Mouse (Mus musculus) liver, embryonic 11.5 days (tissue): ENCODE measurements around the gene Ptgdr2. TPM values are rescaled to one million over a fixed set of nuclear protein-coding genes. Genes with fewer than 3 reads are reported as not detected.

Experiments used
- ATAC-seq: fragments of 200-750 bp; cut with Nextera tagmentation; replicated peaks from 2 replicates; pipeline ENCODE4 v1.8.0; 2017; ENCODE audit warnings: moderate number of reproducible peaks, mild to moderate bottlenecking, moderate TSS enrichment, moderate library complexity; ENCODE audit not compliant: low FRiP score
- DNase-seq: peaks from one replicate; pipeline ENCODE4 v3.0.0-alpha.2; 2017; ENCODE audit warnings: low spot score
- H3K27ac ChIP-seq: fragments of 300-500 bp; sonication (generic); 2 replicates; pipeline ENCODE4 v1.5.1; 2014; ENCODE audit warnings: mild to moderate bottlenecking, low read depth, low read length, control low read depth
- H3K27me3 ChIP-seq: fragments of 300-500 bp; sonication (generic); replicated peaks from 2 replicates; pipeline ENCODE4 v1.6.1; 2014; ENCODE audit warnings: low read length, mixed read lengths; ENCODE audit not compliant: control insufficient read depth, insufficient read depth
- H3K36me3 ChIP-seq: fragments of 300-500 bp; sonication (generic); 2 replicates; pipeline ENCODE4 v1.6.1; 2014; ENCODE audit warnings: mild to moderate bottlenecking, low read length, moderate library complexity, mixed read lengths; ENCODE audit not compliant: control insufficient read depth, insufficient read depth
- H3K4me1 ChIP-seq: fragments of 300-500 bp; sonication (generic); replicated peaks from 2 replicates; pipeline ENCODE4 v1.6.1; 2014; ENCODE audit warnings: low read length, mixed read lengths; ENCODE audit not compliant: control insufficient read depth, insufficient read depth
- H3K4me2 ChIP-seq: fragments of 300-500 bp; sonication (generic); 2 replicates; pipeline ENCODE4 v1.6.1; 2014; ENCODE audit warnings: mild to moderate bottlenecking, control low read depth, moderate library complexity
- H3K4me3 ChIP-seq: fragments of 300-500 bp; sonication (generic); 2 replicates; pipeline ENCODE4 v1.5.1; 2014; ENCODE audit warnings: low read depth, low read length, control low read depth
- H3K9ac ChIP-seq: fragments of 300-500 bp; sonication (generic); 2 replicates; pipeline ENCODE4 v1.6.1; 2014; ENCODE audit warnings: low read depth, low read length, control low read depth
- H3K9me3 ChIP-seq: fragments of 300-500 bp; sonication (generic); 2 replicates; pipeline ENCODE4 v1.6.1; 2016; ENCODE audit warnings: low read length, inconsistent platforms, mixed read lengths; ENCODE audit not compliant: control insufficient read depth
- WGBS: fragments of 180-500 bp; shearing (Covaris S2); extraction: QIAGEN DNeasy Blood & Tissue Kit; methylation state at CpG from one replicate; pipeline ENCODE4 v1.1.7; 2014; 5-methylcytosine and 5-hydroxymethylcytosine counted together
- polyA plus RNA-seq: library from polyadenylated mRNA; unstranded; fragments of >200 nt; fragmentation: Nextera tagmentation; extraction: Ambion mirVana; gene quantifications from 2 replicates; pipeline ENCODE4 v1.2.1, GENCODE M21; 2014

The Ptgdr2 gene
- polyA plus RNA-seq, 1 experiment from 2014 or later, result not detected

DNA sequence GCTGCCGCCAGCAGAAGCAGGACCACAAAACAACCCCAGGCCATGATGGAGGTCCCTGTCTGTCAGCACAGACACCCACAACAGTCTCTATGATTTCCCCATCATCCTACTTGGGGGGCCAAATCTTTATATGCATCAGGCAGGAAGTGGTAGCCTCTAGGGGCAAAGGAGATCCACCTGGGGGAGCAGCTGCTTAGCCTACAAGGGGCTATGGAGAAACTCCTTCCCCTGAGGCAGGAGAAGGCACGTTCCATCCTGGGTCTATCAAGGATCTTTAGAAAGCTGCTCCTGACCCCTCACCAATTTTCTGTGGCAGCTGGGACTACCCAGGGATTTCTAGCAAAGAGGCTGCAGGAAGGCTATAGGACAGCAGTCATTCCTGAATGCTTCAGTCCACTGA, 16.4 kb upstream of the Ptgdr2 start, which contains the start of gene Zp1:
Gene Zp1 (minus strand): TSS at position 101 of the 400 bp plus-strand sequence.
- Histone ChIP-seq H3K4me1 (peaks cover 5% of the 10 kb centered on the region; the same call in 1 of the 2 replicates), H3K9me3 (no peaks in the 10 kb centered on the region), H3K4me3 (no peak within 1 kb of the TSS), H3K4me2 (no peak within 1 kb of the TSS), H3K27me3 (no peaks in the 10 kb centered on the region; the same call in 1 of the 2 replicates), H3K36me3 (no peaks in the 10 kb centered on the region), H3K9ac (no peak within 1 kb of the TSS), H3K27ac (no peak within 1 kb of the TSS)
- 69% methylated on average over 2 of the region's 2 CpGs for WGBS
- DNase-seq, result no peak
- ATAC-seq, result no peak

DNA sequence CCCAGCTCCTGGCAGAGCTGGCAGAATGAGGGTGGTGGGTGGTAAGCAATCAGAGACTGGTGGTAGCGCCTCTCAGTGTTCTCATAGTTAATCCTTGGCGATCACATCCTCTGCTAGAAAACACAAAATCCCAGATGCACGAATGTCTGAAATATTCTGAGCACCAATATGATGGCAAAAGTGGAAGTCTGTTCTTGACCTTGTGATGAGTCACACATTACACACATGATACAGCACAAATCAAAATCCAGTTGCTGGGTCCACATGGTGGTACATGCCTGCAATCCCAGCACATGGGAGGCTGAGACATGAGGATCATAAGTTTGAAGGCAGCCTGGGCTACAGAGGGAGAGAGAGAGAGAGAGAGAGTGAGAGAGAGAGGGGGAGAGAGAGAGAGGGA, 15.9 kb upstream of the Ptgdr2 start:
- Histone ChIP-seq H3K9ac (no peak overlapping the region), H3K4me2 (no peak overlapping the region), H3K4me3 (no peak overlapping the region), H3K9me3 (no peaks in the 10 kb centered on the region), H3K27ac (no peak overlapping the region), H3K36me3 (no peaks in the 10 kb centered on the region), H3K27me3 (no peaks in the 10 kb centered on the region; the same call in 1 of the 2 replicates), H3K4me1 (peaks cover 5% of the 10 kb centered on the region; the same call in 1 of the 2 replicates)
- 71% methylated on average over 3 of the region's 3 CpGs for WGBS
- DNase-seq (no peak), ATAC-seq (no peak)

DNA sequence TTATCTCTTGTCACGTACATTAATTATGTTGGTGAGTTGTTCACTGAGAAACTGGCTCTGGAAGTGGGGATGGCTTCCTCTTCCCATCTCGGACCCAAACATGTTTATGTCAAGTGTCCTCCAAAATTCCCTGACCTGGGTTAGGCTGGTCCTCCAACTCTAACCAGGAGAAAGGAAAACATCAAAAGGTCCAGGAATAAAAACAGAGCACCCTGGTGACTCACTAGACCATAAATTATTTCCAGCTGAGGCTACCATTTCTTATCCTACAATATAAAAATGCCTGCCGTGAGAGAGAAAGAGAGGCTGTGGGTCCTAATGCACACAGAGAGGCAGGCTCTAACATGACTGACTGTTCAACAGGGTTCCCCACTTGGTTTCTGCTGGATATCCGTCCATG, 12.7 kb upstream of the Ptgdr2 start:
- 46% methylated on average over 4 of the region's 4 CpGs for WGBS
- no peak for DNase-seq

DNA sequence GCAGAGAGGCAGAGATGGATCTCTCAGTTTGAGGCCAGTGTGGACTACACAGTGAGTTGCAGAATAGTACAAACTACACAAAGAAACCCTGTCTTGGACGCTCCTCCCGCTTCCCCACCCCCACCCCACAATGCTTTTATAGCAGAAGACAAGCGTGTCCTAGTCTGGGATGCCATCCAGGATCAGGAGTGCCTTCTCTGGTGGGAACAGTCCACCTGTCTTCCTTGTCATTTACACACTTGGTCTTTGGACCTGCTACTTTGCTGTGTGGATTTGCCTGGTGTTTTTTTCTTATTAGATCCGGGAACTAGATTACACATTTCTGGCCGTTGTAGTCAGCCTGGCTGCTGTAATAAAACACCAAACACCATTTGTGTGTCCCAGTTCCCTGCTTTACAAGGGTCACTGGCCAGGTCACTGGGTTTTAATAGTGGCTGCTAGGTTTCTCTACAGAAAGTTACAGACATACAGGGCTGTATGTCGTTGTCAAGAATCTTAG, 10.8 kb upstream of the Ptgdr2 start:
- Histone ChIP-seq H3K27ac (no peak overlapping the region), H3K36me3 (no peaks in the 10 kb centered on the region), H3K4me3 (no peak overlapping the region), H3K9ac (no peak overlapping the region), H3K4me2 (no peak overlapping the region), H3K9me3 (no peaks in the 10 kb centered on the region), H3K4me1 (no peaks in the 10 kb centered on the region), H3K27me3 (no peaks in the 10 kb centered on the region)
- 65% methylated on average over 6 of the region's 6 CpGs for WGBS
- no peak for DNase-seq
- no peak for ATAC-seq

More for the DNA sequence above, 12.7 kb upstream of the Ptgdr2 start:
- H3K36me3 ChIP-seq, result no peaks in the 10 kb centered on the region
- no peaks in the 10 kb centered on the region for H3K27me3 ChIP-seq
- H3K9ac ChIP-seq, result no peak overlapping the region
- no peak overlapping the region for H3K4me3 ChIP-seq
- H3K4me1 ChIP-seq, result no peaks in the 10 kb centered on the region
- H3K4me2 ChIP-seq, result no peak overlapping the region
- H3K9me3 ChIP-seq, result no peaks in the 10 kb centered on the region
- ATAC-seq, result no peak
- H3K27ac ChIP-seq, result no peak overlapping the region

DNA sequence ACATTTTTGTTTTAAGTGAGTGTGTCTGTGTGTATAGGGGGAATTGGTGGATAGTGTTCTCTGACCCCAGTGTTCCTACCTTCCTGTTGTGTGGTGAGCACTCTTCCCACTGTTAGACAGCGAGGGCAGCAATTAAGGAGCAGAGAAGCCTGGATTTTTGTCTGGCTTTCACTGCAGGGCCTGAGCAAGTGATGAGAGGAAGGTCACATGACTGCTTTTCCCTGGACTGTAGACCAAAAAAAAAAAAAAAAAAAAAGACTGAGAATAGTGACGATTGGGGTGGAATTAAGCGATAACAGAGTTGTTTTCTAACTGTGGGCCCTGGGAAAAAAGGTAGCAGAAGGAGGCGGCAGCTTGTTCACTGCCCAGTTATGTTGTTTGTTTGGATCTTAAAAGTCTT, 10.3 kb upstream of the Ptgdr2 start:
- Histone ChIP-seq H3K36me3 (no peaks in the 10 kb centered on the region), H3K9me3 (no peaks in the 10 kb centered on the region), H3K27ac (no peak overlapping the region), H3K27me3 (no peaks in the 10 kb centered on the region), H3K4me2 (no peak overlapping the region), H3K9ac (no peak overlapping the region), H3K4me1 (no peaks in the 10 kb centered on the region), H3K4me3 (no peak overlapping the region)
- no peak for ATAC-seq
- no peak for DNase-seq
- 61% methylated on average over 4 of the region's 4 CpGs for WGBS

DNA sequence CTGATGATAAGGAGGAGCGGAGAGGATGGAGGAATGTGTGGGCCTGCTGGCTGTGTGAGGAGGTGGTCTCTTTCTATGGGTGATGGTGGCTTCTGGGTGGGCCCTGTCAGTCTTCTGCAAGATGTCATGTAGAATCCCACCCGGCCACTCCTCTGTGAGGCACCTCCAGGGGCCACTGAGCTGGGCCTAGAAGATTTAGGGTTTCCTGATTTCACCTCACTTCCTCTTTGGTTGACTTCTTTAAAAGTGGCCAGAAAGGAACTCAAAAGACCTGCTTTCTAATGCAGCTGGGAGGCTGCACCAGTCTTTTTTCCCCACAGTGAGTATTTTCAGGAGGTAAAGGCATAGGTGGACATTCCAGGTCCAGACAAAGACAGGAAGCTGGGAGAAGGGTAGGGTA, 6.3 kb upstream of the Ptgdr2 start:
- H3K4me2 ChIP-seq, result no peak overlapping the region
- ATAC-seq, result no peak
- WGBS, result 50% methylated on average over 2 of the region's 2 CpGs
- no peak overlapping the region for H3K9ac ChIP-seq
- no peaks in the 10 kb centered on the region for H3K9me3 ChIP-seq
- no peaks in the 10 kb centered on the region; the same call in 1 of the 2 replicates for H3K4me1 ChIP-seq
- H3K27ac ChIP-seq, result no peak overlapping the region
- no peaks in the 10 kb centered on the region for H3K27me3 ChIP-seq
- DNase-seq, result no peak
- H3K36me3 ChIP-seq, result no peaks in the 10 kb centered on the region
- no peak overlapping the region for H3K4me3 ChIP-seq

DNA sequence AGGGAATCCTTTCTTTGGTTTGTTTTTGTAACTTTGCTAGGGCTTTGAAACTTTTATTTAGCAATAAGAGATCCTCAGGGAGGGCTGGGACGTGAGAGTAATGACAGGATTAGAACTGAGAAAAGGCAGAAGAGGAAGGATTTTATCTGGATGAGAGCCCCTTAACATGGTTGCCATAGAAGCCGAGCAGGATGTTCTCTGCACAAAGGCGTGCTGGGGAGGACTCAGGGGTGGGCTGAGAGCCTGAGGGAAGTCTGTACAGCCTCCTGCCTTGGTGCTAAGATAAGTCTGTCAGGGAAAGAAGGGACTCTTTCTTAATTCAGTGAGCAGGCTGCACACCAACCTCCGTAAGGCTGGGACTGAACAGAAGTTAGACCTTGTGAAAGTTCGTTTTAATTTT, 1.9 kb upstream of the Ptgdr2 start:
- H3K9ac ChIP-seq, result no peak overlapping the region

DNA sequence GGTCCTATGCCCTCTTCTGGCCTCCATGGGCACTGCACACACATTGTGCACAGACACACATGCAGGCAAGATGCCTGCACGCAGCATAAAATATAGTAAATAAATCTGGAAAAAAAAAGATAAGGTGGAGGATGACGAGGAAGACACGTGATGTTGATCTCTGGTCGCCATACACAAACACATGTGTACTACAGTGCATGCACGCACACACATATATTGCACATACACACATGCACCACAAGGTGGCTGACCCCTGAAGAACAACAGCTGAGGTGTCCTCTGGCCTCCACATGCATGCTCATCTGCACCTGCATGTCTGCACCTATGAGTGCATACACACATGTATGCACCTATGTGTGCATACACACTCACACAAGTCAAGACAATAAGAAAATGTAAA, 883 bp upstream of the Ptgdr2 start:
- Histone ChIP-seq H3K27ac (no peak overlapping the region), H3K9me3 (peaks cover 3% of the 10 kb centered on the region; the same call in 1 of the 2 replicates), H3K9ac (no peak overlapping the region), H3K36me3 (no peaks in the 10 kb centered on the region), H3K27me3 (no peaks in the 10 kb centered on the region), H3K4me2 (no peak overlapping the region), H3K4me1 (peaks cover 25% of the 10 kb centered on the region), H3K4me3 (no peak overlapping the region)
- 84% methylated on average over 5 of the region's 5 CpGs for WGBS
- DNase-seq, result no peak
- ATAC-seq, result no peak

More for the DNA sequence above, 1.9 kb upstream of the Ptgdr2 start:
- ATAC-seq (no peak), DNase-seq (no peak)
- no peak overlapping the region for H3K27ac ChIP-seq
- peaks cover 3% of the 10 kb centered on the region; the same call in 1 of the 2 replicates for H3K9me3 ChIP-seq
- H3K4me3 ChIP-seq, result no peak overlapping the region
- WGBS, result 39% methylated on average over 5 of the region's 5 CpGs
- no peak overlapping the region for H3K4me2 ChIP-seq
- H3K27me3 ChIP-seq, result no peaks in the 10 kb centered on the region
- no peaks in the 10 kb centered on the region for H3K36me3 ChIP-seq
- peaks cover 19% of the 10 kb centered on the region for H3K4me1 ChIP-seq

DNA sequence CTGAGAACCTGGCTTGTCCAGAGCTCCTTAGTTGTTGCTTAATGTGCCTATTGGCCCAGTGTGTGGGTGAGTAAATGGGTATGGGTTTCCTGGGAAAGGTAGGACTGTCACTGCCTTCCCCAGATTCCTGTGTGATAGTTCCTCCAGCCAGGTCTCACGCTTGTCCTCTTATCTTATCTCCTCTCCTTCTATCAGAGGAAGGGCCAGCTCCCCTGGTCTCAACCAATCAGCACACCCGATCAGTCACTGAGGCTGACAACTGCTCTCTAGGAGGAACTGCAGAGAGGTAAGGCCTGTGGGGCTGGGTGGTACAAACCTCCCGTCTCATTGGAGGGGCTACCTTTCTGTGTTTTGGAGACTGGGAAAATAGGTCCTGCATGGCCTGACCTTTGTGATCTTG, 1.8 kb downstream of the Ptgdr2 start:
- 13% methylated on average over 3 of the region's 3 CpGs for WGBS
- Histone ChIP-seq H3K4me3 (no peak overlapping the region), H3K4me1 (peaks cover 26% of the 10 kb centered on the region), H3K4me2 (no peak overlapping the region), H3K9ac (no peak overlapping the region), H3K27me3 (no peaks in the 10 kb centered on the region), H3K27ac (no peak overlapping the region), H3K9me3 (peaks cover 3% of the 10 kb centered on the region; the same call in 1 of the 2 replicates), H3K36me3 (peaks cover 5% of the 10 kb centered on the region; the same call in 1 of the 2 replicates)
- ATAC-seq (no peak), DNase-seq (no peak)
